Mouse (Mus musculus) C2C12 (cell line): ENCODE data around the gene Emilin1. TPM values are rescaled to one million over a fixed set of nuclear protein-coding genes. Genes with fewer than 3 reads are reported as not detected.
"Not testable (repeated sequence)": the region's sequence is repeated elsewhere in the genome, so short reads cannot be mapped to it uniquely, and the experiment has no call there.

Source experiments
- H3K27me3 ChIP-seq: one replicate; pipeline ENCODE4 v1.6.1; 2011; ENCODE audit not compliant: control insufficient read depth, insufficient read depth, insufficient read length
- H3K36me3 ChIP-seq: one replicate; pipeline ENCODE4 v1.6.1; 2011; ENCODE audit not compliant: control insufficient read depth, insufficient read depth
- H3K4me3 ChIP-seq: one replicate; pipeline ENCODE4 v1.5.1; 2011; ENCODE audit warnings: mild to moderate bottlenecking, control low read depth; ENCODE audit not compliant: poor library complexity, insufficient read depth, severe bottlenecking
- H3K79me2 ChIP-seq: one replicate; pipeline ENCODE4 v1.6.1; 2011; ENCODE audit not compliant: control insufficient read depth, insufficient read depth
- H3K79me3 ChIP-seq: one replicate; pipeline ENCODE4 v1.6.1; 2011; ENCODE audit warnings: low read depth, control low read depth
- H3ac ChIP-seq: one replicate; pipeline ENCODE3; 2011; ENCODE audit warnings: low read depth; ENCODE audit not compliant: control insufficient read depth, insufficient read length
- CEBPB ChIP-seq: IDR thresholded peaks from one replicate; pipeline ENCODE4 v1.6.1; 2011; ENCODE audit warnings: low read depth, mild to moderate bottlenecking, control low read depth, moderate library complexity
- CTCF ChIP-seq: IDR thresholded peaks from one replicate; pipeline ENCODE4 v1.5.1; 2011; ENCODE audit not compliant: control insufficient read depth, insufficient read depth, insufficient read length
- FOSL1 ChIP-seq: IDR thresholded peaks from one replicate; pipeline ENCODE4 v1.8.0; 2011; ENCODE audit warnings: mild to moderate bottlenecking, low read length; ENCODE audit not compliant: poor library complexity, insufficient read depth, severe bottlenecking
- MAX ChIP-seq: IDR thresholded peaks from one replicate; pipeline ENCODE4 v1.6.1; 2011; ENCODE audit warnings: mild to moderate bottlenecking, control low read depth
- MYOD1 ChIP-seq: IDR thresholded peaks from one replicate; pipeline ENCODE4 v1.6.1; 2011; ENCODE audit warnings: low read depth; ENCODE audit not compliant: control insufficient read depth, insufficient read length
- MYOG ChIP-seq: IDR thresholded peaks from one replicate; pipeline ENCODE4 v1.6.1; 2011; ENCODE audit not compliant: control insufficient read depth, insufficient read length; ENCODE audit errors: extremely low read depth
- USF1 ChIP-seq: IDR thresholded peaks from one replicate; pipeline ENCODE4 v1.6.1; 2011; ENCODE audit warnings: low read depth, mild to moderate bottlenecking, control low read depth, moderate library complexity
- polyA plus RNA-seq: library from polyadenylated mRNA; unstranded; fragments of >200 nt; fragmentation: generic; extraction: Trizol; gene quantifications from one replicate; pipeline ENCODE4 v1.2.1, GENCODE M21; 2012; ENCODE audit warnings: missing spikeins

Gene Emilin1
- polyA plus RNA-seq, 1 experiment = 9.9 TPM

DNA sequence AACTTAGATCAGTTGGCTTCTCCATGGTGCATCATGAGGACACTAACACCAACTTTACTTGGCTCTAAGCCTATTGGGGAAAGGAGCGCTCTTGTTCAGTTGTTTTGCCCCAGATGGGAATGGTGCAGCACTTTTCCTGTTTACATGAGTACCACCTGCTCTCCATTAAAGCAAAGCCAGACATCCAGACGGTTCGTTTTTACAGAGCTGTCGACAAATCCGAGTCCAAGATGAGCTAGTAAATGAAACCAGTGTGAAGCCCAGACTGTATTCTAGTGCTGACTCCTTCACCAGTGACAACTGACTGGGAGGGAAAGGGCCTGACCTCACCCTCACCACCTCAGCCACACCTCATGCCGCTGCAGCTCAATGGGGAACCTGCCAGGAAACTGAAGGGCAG, 34.6 kb upstream of the Emilin1 start:
- Histone ChIP-seq H3ac (no peak overlapping the region), H3K4me3 (no peak overlapping the region), H3K79me3 (no peaks in the 10 kb centered on the region), H3K79me2 (no peaks in the 10 kb centered on the region), H3K27me3 (no peaks in the 10 kb centered on the region), H3K36me3 (peaks cover 43% of the 10 kb centered on the region)
- TF ChIP-seq USF1 (no peak), MYOG (no peak), CEBPB (no peak), CTCF (no peak), FOSL1 (no peak), MAX (no peak), MYOD1 (no peak)

DNA sequence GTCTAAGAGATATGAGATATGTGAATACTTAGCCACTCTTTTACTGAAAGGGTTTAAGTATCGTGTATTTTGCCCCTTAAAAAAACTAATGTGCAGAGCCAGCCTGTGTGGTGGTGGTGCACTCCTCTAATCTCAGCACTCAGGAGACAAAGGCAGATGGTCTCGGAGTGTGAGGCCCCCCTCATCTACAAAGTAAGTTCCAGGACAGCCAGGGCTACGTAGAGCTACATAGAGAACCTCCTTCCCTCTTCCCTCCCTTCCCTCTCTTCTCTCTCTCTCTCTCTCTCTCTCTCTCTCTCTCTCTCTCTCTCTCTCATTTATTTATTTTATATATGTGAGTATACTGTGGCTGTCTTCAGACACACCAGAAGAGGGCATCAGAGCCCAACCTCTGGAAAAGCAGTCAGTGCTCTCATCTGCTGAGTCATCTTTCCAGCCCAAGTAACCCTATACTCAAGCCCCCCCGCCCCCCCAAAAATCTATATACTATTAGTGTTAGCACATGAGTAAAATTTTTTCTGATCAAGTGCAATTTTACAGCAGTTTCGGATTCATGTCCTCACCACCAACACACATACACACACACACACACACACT, 33.8 kb upstream of the Emilin1 start:
- Histone ChIP-seq H3K27me3 (no peaks in the 10 kb centered on the region), H3K36me3 (peaks cover 35% of the 10 kb centered on the region), H3K4me3 (no peak overlapping the region), H3K79me2 (no peaks in the 10 kb centered on the region), H3ac (no peak overlapping the region), H3K79me3 (no peaks in the 10 kb centered on the region)
- TF ChIP-seq CTCF = no peak
- TF ChIP-seq MYOG = no peak

DNA sequence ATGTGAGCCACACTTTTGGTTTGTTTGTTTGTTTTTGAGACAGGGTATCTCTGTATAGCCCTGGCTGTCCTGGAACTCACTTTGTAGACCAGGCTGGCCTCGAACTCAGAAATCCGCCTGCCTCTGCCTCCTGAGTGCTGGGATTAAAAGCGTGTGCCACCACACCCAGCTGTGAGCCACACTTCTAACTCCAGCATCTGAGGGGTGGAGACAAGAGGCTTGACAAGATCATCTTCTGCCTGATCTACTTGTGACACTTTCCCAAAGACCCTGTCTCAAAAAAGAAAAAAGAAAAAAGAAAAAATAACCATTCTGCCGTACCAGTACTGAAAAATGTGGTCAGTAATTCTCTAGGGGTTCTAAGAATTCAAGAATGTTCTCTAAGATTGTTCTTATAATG, 31.4 kb upstream of the Emilin1 start:
- H3ac ChIP-seq, H3K79me3 ChIP-seq, H3K79me2 ChIP-seq, H3K27me3 ChIP-seq, H3K4me3 ChIP-seq: not testable (repeated sequence)
- H3K36me3 ChIP-seq = peaks cover 12% of the 10 kb centered on the region

GRCm38 (mm10) chr5:30886209-30886608, 27.0 kb upstream of the Emilin1 start:
- no peaks in the 10 kb centered on the region for H3K27me3 ChIP-seq
- no peaks in the 10 kb centered on the region for H3K79me3 ChIP-seq
- H3K79me2 ChIP-seq = no peaks in the 10 kb centered on the region
- TF ChIP-seq MYOG = no peak
- no peak for TF ChIP-seq USF1
- no peak for TF ChIP-seq CEBPB
- no peak for TF ChIP-seq MAX
- TF ChIP-seq FOSL1 = no peak
- no peak for TF ChIP-seq CTCF
- no peak for TF ChIP-seq MYOD1
- H3K4me3 ChIP-seq = no peak overlapping the region
- no peaks in the 10 kb centered on the region for H3K36me3 ChIP-seq
- no peak overlapping the region for H3ac ChIP-seq

GRCm38 (mm10) chr5:30886731-30887130, 26.5 kb upstream of the Emilin1 start:
- TF ChIP-seq CTCF (no peak), MYOD1 (no peak), USF1 (no peak), FOSL1 (no peak), MAX (no peak)

DNA sequence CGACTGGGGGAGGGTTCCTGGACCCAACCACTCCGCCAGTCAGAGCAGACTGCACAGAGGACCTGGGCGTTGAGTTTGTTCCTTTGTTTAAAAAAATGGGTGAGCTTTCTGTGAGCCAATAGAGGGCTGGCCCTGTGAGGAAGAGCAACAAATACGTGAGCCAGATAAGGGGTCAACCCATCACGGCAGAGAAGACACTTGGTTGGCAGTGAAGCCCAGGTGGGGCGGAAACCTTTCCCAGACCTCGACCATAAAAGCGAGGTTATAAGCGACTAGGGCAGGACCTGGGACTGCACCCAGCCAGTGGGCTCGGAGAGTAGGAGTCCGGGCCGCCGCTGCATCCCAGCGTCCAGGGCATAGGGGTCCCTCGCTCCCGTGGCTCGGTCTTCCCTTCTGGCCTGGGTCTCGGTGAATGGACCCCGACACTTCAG, 25.9 kb upstream of the Emilin1 start:
- Histone ChIP-seq H3K27me3 (no peaks in the 10 kb centered on the region), H3ac (peak overlapping the region; percentile 20), H3K79me2 (no peaks in the 10 kb centered on the region), H3K4me3 (peak overlapping the region; percentile 50), H3K36me3 (peaks cover under 1% of the 10 kb centered on the region), H3K79me3 (no peaks in the 10 kb centered on the region)
- TF ChIP-seq MYOG = no peak
- TF ChIP-seq FOSL1 = no peak
- no peak for TF ChIP-seq CEBPB
- TF ChIP-seq USF1 = no peak
- no peak for TF ChIP-seq MAX
- no peak for TF ChIP-seq CTCF
- TF ChIP-seq MYOD1 = no peak

More at GRCm38 (mm10) chr5:30886731-30887130, 26.5 kb upstream of the Emilin1 start:
- H3K79me3 ChIP-seq = no peaks in the 10 kb centered on the region
- peak overlapping the region; percentile 50 for H3K4me3 ChIP-seq
- no peaks in the 10 kb centered on the region for H3K79me2 ChIP-seq
- H3ac ChIP-seq = no peak overlapping the region
- H3K36me3 ChIP-seq = no peaks in the 10 kb centered on the region
- H3K27me3 ChIP-seq = no peaks in the 10 kb centered on the region
